Mouse (Mus musculus): ENCODE measurements around the gene Gm49405.

Gene Gm49405

GRCm38 (mm10) chr19:3988066-3988465 is 12.4 kb upstream of the Gm49405 start:
- no peak for DNase-seq

GRCm38 (mm10) chr19:3988750-3989149 is 11.7 kb upstream of the Gm49405 start:
- no peak for DNase-seq

DNA sequence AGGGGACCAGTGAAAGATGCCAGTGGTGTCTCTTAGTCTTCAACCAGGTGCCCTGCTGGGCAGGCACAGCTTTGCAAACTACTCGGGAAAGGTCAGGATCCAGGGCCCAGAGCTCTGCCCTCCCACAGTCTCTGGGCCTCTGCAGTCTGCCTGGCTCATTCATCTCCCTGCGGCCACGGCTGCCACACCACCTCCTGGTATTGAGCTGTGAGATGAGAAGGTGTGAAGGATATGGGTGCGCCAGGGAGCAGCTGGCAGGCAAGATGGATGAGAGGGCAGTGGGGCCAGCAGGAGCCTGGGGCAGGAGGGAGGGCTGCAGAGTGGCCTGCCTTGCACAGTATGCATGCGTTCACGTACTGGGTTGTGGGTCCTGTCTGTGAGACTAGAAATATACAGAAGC is 9.6 kb upstream of the Gm49405 start:
- DNase-seq: no peak

- no peak for DNase-seq
These were observed 8.9 kb upstream of the Gm49405 start for GRCm38 (mm10) chr19:3991562-3991961.

GRCm38 (mm10) chr19:3991966-3992365 is 8.5 kb upstream of the Gm49405 start:
- no peak for DNase-seq

DNA sequence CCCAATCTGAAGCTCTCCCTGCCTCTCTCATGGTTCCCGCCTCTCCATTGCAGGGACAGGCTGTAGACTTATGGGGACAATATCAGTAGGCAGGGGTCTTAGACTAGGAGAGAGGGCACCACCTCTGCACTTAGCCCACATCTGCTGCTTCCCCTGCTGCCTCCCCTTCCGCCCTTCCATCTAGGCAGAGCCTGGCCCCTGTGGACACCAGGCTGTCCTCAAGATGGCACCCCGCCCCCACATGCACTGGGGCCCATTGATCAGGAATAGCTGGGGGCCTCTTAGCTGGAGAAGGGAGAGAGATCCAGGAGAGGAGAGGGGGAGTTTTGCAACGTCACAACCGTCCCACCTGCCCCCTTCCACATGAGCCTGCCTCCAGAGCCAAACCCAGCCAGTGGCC is 8.0 kb upstream of the Gm49405 start, which contains the start of gene Tbx10:
TSS of gene Tbx10 (plus strand) at position 337 of the 400 bp plus-strand sequence.
- DNase-seq: no peak

GRCm38 (mm10) chr19:3994932-3995331 is 5.5 kb upstream of the Gm49405 start:
- no peak for DNase-seq

GRCm38 (mm10) chr19:3995505-3995904 is 4.9 kb upstream of the Gm49405 start:
- no peak for DNase-seq

DNA sequence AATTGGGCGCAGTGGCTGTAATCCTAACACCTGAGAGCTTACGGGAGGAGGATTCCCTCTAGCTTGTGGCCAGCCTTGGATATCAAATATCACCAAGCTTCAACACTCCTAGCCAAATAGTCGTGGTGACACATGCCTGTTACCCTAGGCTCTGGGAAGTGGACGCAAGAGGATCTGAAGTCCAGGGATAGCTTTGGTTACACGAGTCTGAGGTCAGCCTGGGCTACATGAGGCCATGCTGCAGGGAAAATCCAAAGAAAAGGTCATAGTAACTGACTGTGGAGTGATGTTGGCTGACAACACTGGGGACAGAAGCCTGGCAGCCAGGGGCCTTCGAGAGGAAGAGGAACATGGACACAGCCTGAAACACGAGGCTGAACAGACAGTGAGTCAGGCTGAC is 4.3 kb upstream of the Gm49405 start:
- DNase-seq: no peak

- DNase-seq: no peak
These were observed 3.7 kb upstream of the Gm49405 start for GRCm38 (mm10) chr19:3996747-3997146.

DNA sequence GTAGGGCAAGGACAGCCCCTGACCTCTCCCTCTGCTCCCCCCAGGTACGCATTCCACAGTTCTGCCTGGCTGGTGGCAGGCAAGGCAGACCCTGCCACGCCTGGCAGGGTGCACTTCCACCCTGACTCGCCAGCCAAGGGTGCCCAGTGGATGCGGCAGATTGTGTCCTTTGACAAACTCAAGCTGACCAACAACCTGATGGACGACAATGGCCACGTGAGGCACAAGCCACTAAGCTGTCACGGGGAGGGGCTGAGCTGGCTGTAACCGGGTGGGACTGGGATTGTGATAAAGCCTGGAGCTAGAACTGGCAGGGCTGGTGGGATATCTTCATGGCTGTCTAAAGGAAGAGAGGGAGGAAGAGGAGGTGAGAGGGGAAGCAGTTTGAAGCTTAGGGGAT is 3.2 kb upstream of the Gm49405 start:
- DNase-seq: no peak

GRCm38 (mm10) chr19:3998335-3998734 is 2.1 kb upstream of the Gm49405 start:
- DNase-seq: no peak

DNA sequence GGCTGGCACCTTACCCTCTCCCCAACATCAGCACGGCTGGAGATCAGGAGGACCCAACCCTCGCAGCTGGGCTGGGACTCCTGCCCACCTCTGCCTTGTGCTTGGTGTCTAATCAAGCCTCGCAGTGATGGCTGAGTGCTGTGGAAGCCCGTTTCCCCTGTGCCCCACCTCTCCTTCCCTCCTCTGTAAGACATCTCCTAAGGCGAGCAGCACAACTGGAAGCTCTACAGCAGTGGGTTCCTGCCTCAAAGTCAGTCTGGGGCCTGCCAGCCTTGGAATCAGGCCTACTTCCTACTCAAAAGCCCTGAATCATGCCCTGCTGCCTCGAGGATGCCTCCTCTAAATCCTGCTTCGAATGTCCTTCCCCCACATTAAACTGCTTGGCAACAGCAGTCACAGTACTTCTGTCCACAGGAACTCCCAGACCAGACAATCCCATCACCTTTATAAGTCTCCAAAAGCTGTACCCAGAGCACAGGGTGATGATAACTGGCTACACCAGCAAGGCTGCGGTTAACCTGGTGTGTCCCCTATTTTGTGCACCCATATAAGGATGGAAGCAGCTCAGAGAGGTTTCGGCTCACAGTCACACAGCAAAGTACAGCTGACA is 1.2 kb upstream of the Gm49405 start:
- DNase-seq: no peak

DNA sequence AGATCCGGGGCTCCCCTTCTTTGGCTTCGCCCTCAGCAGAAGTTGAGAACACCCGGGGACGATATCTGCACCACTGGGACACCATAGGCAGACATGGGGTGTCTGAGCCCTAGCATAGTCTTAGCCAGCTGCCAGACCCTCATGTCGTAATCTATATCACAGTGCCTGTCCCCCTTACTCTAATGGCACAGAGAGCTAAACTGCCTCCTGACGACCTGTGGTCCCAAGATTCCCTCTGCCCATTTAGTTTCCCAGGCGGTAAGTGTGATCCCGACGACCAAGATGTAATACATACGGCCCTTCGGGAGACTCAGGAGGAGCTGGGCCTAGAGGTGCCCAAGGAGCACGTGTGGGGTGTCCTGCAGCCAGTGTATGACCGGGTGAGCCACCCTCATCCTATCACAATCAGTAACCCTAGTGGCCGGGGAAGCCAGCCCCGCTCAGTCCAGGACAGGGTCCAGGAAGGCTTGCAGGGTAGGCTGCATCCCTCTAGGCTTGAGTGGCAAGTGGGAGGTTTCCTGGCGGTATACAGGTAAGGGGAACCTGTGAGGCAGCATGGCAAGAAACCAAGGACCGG is 611 bp downstream of the Gm49405 start:
- DNase-seq: no peak

- DNase-seq: no peak
These were observed 1.3 kb downstream of the Gm49405 start for GRCm38 (mm10) chr19:4001752-4002151.

DNA sequence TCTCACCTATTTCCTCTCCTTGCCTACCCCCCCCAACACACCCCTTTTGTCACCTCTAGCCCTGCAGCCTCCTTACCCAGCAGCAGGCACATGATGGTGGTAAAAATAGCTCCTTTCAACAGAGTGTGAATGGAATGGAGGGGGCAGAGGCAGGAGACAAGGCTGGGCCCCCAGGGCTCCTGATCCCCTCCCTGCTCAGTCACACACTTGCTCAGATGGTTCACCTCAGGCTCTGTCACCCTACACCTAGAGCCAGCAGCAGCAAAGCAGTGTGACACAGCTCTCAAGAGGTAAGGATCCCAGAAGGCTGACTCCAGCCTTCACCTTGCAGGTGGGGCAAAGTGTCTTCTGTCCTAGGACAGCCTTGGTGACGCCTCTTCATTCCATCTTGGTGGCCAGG is 2.7 kb downstream of the Gm49405 start, which contains the start of gene Doc2g:
TSS of gene Doc2g (plus strand) at position 202 of the 400 bp plus-strand sequence.
- no peak for DNase-seq

DNA sequence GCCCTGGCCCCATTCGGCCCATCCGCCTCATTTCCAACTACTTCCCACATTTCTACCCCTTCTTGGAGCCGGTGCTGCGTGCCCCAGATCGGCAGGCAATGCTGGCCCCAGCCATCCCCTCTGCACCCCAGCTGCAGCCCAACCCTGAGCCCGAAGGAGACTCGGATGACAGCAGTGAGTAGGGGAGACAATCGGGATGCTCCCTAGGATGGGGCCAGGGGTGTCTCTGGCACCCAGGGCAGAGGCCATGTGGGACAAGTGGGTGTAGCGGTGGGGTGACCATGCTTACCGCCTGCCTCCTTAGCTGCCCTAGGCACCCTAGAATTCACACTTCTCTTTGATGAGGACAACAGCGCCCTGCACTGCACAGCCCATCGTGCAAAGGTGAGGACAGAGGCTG is 3.2 kb downstream of the Gm49405 start:
- no peak for DNase-seq

- no peak for DNase-seq
These were observed 3.9 kb downstream of the Gm49405 start for GRCm38 (mm10) chr19:4004331-4004730.

DNA sequence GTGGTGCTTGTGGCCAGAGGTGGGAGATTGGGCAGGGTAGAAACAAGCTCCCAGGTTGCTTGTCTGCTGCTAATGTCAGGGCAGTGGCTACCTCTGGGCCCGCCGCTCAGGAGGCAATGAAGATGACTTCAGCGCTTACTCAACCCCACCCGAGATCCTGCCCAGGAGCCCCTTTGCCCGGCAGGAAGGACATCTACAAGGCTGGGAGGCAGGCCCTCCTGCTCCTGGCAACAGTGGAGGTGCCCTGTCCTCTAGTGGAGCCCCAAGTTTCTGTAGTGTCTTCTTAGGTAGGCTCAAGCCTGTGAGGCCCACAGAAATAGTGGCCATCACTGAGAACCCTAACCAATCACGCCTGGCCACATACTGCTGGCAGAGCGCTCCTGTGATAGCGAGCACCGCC is 4.7 kb downstream of the Gm49405 start:
- DNase-seq: peak; percentile 6

GRCm38 (mm10) chr19:4005971-4006370 is 5.5 kb downstream of the Gm49405 start:
- DNase-seq: peak; percentile 4

GRCm38 (mm10) chr19:4011086-4011485 is 10.7 kb downstream of the Gm49405 start:
- no peak for DNase-seq

GRCm38 (mm10) chr19:4012432-4013022 is 12.1 kb downstream of the Gm49405 start, which contains the start of gene Ndufv1:
TSS of gene Ndufv1 (minus strand) at chr19:4012806.
- peak; percentile 91 for DNase-seq

DNA sequence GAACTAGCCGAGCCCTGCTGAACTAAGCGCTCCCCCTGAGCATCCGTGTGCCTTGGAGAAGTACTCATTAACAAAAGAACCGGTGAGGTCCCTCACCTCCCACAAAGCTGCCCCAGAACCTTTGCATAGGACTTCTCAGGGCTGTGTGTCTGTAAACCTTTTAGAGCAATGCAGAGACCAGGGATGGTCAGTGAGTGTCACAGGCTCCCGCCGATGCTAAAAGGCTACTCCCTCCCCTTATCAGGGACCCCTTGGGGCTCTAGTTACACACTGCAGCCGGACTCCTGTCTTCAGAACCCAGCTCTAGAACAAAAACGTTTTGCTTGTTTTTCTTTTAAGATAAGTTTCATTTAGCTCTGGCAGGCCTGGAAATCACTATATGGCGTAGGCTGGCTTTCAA is 12.6 kb downstream of the Gm49405 start:
- DNase-seq: no peak

DNA sequence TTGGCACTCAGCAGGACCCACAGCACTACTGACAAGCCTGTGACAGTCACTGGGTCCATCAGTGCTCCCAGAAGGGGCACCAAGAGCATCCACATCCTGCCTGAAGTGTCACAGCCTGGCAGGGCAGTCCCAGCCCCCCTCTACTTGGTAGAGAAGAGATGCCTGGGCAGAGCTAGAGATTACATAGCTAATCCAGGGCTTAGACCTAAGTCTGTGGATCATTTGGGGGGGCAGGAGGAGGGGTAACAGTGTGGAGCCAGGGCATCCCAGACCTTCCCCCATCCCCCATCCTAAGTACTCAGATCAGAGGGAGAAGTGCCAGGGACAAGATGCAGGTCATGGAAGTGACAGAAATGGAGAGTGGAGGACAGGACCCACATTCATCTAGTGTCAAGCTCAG is 14.4 kb downstream of the Gm49405 start:
- DNase-seq: no peak

- DNase-seq: no peak
These were observed 15.2 kb downstream of the Gm49405 start for GRCm38 (mm10) chr19:4015635-4016034.
